Mouse (Mus musculus) T-helper 1 cell (primary cell): ENCODE measurements around the gene Dtymk.
"Not testable (repeated sequence)": the region's sequence is repeated elsewhere in the genome, so short reads cannot be mapped to it uniquely, and the experiment has no call there.

Source experiments
- in situ Hi-C: fragments of 300-600 bp; cut with MboI, MseI; formaldehyde crosslinking; loops from one replicate; pipeline ENCODE4 v1.15.1; 2025; ENCODE audit warnings: high pct_unique_total_duplicates

Gene Dtymk

DNA sequence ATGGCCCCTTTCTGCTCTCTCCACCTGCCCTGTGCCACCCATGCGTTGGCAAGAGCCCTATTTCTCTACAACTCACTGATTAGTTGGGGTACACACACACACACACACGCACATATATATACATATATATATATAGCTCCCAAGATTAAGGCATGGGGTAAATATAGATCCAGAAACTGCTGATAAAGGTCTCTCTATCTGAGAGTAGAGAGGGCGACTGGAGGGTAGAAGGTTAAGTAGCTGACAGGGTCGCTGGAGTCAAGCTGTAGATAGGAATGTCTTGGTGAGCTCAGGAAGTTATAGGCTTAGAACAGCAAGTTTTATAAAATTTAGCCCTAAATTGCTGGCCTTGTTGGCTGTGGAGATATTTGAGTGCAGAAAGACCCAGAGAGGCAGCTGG is 3.1 kb upstream of the Dtymk start:
- in situ Hi-C loops: no loop called here

DNA sequence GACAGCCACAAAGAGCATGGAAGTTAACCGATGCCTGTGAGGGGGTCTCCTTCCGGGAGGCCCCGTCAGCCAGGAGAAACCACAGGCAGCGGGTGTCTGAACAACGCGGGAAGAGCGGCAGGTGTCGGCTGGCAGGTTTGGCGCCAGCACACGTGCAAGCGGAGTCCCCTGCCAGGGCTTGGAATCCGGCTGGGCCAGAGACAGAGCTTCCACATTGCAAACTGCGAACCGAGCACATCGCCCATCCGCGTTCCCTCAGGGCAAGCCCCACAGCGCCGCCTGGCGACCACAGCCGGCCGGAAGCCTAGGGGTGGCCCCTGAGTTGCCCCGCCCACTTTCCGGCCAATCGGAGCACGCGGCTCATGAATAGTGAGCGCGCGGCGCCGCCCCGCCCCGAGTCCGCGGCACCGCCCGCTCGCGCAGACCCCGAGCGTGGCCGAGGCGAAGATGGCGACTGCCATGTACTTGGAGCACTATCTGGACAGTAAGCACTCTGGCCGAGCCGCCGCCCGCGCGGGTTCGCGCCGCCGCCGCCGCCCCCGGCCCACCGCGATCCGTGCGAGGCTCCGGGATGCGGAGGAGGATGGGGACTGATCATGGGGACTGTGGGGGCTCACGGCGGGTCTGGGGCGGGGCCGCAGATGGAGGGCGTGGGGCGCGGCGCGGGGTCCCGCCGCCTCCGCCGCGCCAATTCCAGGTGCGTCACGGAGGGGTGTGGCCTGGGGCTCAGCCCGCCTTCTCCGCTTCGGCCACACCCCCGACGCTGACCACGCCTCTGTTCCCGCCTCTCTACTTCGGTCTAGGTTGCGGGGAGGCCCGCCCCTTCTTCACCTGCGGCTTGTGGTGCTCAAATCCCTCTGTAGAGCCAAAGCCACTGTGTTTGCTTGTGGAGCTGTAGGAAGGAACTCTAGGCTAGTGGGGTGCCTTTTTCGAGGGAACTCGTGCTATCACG is 2.1 kb upstream of the Dtymk start, which contains the start of gene Ing5:
TSS of gene Ing5 (plus strand) at position 410 of the 952 bp plus-strand sequence.
- in situ Hi-C loops: no loop called here

DNA sequence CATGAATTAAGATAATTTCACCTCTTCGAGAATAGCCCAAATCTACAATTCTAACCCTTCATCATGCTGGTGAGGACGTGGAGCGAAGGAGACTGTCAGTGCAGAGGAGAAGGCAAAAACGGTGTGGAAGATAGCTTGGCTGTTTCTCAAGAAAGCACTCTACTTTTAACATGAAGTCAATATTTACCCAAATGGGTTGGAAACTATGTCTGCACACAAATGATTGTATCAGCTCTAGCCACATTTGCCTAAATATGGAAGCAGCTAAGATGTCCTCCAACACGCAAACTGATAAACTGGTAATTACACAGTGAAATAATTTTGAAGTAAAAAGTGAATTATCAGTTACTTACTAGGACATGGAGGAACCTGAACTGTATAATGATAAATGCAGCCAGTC is 1.0 kb upstream of the Dtymk start:
- in situ Hi-C loops: no loop called here

DNA sequence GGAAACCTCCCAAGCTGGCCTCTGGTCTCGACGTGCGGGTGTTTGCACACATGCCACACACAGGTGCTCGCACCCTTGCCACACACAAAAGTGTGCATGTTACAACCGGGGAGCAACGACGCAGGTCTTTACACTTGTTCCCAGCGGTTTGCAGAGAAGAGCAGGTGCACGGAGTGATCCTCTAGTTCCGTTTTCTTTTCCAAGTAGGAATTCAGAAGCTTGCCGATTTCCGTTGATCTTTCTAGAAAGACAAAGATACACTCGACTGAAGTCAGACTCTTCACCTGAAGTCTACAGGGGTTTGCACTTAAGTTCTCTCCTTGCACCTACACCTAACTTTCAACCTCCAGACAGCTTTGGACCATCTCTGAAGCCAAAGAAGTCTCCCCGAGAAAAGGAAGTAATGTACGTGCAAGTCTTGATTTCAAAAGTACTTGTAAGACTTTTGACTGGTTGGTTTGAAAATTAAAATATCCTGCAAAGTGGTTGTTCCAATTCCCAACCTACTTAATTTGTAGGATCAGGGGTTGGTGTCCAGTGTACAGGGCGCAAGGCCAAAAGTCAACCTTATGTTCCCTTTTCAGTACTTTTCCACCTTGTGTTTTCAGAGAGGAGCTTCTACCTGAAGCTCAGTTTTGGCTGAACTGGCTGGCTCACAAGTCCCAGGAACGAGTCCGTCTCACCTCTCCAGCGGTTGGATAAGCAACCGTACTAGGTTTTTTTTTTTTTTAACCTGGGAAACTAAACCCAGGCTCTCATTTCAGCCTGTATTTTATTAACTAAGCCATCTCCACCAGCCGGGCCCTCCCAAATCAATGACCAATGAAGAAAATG is 847 bp downstream of the Dtymk start:
- in situ Hi-C loops: no loop called here

DNA sequence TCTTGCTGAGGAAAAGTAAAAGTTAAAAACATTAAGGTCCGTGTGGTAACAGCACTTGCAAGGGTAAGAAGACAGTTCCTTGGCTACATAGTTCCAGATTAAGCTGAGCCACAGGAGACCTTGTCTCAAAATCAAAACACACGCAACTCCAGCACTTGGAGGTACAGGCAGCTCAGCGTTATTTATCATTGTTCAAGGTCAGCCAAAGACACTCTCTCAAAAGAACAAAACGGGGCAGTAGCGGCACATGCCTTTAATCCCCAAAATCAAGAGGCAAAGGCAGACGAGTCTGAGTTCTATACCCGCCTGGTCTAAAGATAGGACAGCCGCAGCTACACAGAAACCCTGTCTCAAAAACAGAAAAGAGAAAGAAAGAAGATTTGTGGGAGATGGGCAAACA is 5.8 kb downstream of the Dtymk start:
- in situ Hi-C loops: no loop called here

DNA sequence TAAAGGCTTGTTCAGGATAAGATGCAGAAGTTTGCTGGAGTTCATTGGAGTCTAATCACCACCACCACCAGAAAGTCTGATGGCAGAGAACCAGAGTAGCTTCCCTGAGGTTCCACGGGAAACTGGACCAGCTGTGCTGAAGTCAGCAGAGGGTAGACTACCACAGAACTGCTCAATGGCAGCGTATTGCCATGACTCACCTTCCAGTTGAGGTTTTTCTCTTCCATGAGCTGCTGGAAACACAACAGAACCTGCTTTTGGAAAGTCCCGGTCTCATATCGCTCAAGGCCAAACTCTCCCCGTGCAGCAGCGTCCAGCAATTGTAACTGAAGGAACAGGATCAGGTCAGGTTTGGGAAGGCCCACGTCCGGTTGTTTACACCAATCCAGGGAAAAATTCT is 7.2 kb downstream of the Dtymk start:
- in situ Hi-C loops: no loop called here

DNA sequence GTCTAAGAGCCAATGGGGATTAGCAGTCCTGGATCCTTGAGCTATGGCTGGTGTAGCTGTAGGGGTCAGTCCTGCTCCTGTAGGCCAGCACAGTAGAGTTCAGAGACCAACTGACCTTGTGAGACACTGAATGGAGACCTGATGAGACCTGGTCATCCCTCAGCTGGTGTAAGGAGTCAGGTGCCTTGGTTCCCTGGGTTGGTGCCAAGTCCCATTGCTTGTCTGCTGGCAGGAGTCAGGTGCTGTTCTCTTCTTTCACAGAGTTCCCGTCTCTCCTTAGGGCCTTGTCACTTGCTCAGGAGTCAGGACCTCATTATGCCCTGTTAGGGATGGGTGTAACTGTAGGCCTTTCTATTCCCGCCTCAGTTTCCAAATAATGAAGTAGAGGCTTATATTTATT is 14.8 kb downstream of the Dtymk start:
- in situ Hi-C loops: no loop called here

DNA sequence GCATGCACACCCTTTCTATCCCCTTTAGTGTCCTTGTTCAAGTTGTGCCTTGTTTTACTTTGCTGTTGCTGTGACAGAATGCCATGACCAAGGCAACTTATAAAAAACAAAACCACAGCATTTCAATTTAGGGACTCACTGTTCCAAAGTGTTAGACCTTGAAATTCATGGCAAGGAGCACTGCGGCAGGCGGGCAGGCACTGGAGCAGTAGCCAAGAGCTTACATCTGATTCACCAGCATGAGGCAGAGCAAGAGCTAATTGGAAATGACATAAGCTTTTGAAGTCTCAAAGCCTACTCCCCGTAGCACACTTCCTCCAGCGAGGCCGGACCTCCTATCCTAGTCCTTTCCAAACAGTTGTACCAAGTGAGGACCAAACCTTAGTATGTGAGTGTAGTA is 25.0 kb downstream of the Dtymk start:
- in situ Hi-C loops: no loop called here

DNA sequence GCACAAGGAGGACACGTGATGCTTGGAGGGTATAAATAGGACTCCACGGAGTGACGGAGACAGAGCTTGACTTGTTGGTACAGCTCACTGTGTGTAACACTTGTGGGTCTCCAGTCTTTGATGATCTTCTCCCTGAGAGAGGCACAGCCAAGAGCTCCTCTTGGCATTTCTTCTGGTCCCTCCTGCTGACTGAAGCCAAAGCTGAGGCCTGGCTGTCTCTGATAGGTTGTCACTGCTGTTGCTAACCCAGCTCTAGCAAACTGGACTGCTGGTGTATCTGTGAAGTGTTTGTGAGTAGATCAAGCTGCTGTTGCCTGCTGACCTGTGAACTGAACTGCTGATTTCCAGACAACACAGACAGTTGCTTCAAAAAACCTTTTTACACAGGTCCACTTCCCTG is 31.8 kb downstream of the Dtymk start:
- in situ Hi-C loops: no loop called here

DNA sequence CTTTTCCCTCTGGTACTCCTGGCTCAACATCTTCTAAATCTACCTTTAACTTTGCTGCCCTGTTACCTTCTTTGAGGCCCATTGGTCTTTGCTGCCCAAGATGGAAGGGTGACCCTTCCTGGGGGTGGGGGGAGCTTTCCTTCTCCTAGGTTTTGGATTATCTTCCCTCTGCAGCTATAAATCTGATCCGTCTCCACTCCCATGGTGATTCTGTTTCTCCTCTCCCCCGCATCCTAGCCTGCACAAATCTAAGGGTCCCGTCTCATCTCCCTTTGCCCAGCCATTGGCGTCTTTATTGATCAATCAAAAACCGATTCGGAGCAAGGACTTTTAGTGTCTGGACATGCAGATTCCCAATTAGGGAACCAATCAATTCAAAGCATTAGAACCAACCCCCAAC is 34.1 kb downstream of the Dtymk start:
- in situ Hi-C loops: no loop called here

DNA sequence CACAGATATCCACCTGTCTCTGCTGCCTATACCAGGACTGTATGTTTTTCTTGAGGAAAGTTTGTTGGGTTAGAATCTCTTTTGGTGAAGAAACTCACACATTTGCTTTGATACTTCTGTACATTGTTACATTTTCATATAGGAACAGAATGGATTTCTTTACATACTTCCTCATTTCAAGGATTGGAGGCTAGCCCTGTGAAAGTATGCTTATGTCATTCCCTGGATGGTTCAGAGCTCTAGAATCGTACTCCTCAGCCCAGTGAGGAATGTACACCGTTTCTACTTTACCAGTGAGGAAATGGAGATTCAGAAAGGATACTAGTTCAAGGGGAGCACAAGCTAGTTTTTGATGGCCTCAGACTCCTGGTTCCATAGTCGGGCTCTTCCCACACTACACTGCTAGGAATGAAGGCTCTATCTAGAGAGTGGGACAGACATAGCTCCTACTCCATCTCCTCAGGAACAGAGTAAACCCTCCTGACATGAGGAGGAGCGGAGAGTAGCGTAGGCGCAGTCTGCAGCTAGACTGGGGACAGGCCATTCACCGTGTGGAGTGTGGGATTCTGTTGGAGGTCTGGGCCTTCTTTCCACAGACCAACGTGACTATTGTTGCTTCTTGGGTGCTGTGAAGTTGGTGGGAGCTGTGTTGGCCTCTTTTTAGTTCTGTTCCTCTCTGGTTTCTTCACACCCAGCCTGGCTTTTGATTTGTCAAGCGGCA is 36.7 kb downstream of the Dtymk start:
- in situ Hi-C loops: no loop called here

DNA sequence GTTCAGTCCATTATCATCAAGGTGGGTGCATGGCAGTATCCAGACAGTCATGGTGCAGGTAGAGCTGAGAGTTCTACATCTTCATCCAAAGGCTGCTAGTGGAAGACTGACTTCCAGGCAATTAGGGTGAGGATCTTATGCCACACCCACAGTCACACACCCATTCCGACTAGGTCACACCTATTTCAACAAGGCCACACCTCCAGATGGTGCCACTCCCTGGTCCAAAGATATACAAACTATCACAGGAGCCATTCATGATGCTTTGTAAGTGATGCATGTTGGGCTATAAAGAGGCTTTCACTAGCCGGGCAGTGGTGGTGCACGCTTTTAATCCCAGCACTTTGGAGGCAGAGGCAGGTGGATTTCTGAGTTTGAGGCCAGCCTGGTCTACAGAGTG is 38.2 kb downstream of the Dtymk start:
- in situ Hi-C loops: not testable (repeated sequence)

DNA sequence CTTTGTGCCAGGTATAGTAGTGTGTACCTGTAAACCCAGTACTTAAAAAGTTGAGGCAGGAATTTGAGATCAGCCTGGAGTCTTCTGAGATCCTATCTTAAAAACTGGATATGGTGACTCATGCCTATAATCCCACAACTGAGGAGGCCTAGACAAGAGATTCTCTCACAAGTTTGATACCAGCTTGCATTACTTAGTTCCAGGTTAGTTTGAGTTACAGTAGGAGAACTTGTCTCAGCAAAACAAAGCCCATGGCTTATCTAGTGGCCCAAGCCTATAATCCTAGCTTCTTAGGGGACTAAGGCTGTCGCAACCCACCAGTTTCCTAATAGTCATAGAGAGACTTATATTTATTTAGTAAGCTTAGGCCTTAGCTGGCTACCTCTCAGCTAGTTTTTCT is 41.7 kb downstream of the Dtymk start:
- in situ Hi-C loops: no loop called here

DNA sequence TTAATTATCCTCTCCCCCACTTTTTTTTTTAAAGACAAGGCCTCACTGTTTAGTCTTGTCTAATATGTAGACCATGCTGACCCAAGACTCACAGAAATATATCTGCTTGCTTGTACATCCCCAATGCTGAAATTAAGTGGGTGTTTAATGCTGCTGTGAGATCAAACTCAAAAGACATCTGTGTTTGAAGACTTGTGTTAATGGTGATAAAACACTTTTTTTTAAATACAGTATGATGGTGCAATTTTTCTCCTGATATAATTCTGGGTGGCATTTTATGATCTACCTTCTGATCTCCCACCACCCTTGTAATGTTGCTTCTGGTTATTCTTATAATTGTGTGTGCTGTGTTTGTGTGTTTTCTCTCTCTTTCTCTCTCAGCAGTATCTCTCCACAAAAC is 45.6 kb downstream of the Dtymk start:
- in situ Hi-C loops: no loop called here

DNA sequence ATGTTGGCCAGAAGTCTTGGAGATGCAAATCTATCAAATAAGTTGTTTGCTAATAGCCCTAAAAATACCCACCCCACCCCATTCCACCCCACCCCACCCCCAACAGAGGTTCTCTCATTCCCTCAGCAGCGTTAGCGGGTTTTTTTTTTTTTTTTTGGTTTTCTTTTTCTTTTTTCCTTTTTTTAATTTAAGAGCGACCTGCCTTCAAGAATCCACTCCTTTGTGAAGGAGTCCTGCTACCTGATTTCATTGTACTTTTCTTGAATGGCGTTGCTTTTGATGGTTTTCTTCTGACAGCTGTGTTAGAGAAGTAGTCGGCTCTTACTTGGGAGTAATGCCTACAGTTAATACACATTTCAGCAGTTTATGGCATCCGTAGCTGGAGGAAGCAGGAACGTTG is 46.1 kb downstream of the Dtymk start:
- in situ Hi-C loops: no loop called here

DNA sequence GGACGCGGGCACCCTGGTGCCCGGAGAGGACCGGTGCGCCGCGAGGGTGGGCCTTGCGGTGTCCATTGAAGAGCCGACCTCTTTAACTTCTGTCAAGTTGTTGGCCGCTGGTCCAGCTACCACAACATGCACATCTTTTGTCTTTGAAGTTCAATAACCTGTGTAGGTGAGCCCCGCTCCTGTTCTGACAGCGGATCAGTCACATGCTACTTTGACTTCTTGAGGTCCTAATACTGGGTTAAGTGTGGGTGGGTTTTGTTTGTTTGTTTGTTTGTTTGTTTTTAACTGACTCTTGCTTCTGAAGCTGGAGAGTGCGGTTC is 46.5 kb downstream of the Dtymk start:
- in situ Hi-C loops: no loop called here

DNA sequence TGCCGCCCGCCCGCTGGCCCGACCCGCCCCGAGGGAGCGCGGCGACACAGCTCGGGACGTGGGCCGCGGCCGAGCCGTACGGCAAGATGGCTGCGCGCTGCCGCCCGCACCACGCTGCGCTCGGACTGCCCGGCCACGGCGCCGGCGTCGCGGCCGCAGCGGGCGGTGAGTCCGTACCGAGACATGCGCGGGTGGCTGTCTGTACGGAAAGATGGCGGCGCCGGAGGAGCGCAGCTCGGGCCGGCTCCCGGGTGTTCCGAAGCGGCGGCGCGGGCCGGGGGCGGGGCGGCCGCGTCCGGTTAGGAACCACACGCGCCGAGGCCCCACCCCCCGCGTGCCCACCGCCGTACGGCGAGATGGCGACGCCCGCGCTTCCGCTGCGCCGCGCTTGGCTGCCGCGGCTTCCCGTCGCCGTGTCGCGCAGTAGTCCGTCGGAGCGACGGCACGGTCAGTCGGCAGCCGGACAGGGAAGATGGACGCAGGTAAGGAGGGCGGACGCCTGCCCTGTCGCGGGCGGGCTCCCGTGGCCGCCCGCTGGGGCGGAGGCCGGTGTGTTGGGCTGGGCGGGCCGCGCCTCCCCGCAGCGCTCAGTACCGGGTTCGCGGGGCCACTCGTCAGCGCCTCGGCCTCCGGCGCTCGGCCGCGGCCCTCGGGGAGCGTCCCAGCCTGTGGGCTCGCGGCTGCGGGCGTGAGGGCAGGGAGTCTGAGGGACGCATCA is 47.0 kb downstream of the Dtymk start, which contains the start of gene Thap4:
TSS of gene Thap4 (minus strand) at position 292 of the 718 bp plus-strand sequence.
- in situ Hi-C loops: no loop called here

DNA sequence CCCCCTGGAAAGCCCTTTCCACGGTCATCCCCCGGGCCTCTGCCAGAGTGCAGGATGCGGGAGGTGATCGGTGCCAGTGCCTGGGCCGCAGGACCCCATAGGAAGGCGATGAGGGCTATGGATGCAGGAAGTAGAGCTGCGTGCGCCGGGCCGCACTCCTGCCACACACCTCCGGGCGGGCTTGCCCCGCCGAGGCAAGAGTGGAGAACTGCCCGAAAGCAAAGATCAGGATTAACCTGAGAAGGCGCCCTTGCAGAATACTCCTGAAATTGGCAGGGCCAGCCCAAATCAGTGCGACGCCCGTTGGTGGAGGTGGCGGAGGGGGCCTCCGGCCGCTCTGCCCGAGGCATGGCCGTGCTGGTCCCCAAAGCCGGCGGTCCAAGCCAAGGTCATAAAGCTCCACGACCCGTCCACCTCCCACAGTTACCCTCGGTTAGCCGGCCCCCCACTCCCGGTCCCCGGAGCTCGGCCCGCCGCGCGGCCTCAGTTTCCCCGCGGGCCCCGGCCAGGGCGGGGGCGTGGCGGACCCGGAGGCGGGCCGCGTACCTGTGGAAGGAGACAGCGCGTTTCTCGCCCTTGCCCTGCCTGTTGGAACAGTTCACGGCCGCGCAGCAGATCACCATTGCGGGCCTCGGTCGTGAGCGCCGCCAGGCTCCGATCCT is 47.7 kb downstream of the Dtymk start:
- in situ Hi-C loops: no loop called here

DNA sequence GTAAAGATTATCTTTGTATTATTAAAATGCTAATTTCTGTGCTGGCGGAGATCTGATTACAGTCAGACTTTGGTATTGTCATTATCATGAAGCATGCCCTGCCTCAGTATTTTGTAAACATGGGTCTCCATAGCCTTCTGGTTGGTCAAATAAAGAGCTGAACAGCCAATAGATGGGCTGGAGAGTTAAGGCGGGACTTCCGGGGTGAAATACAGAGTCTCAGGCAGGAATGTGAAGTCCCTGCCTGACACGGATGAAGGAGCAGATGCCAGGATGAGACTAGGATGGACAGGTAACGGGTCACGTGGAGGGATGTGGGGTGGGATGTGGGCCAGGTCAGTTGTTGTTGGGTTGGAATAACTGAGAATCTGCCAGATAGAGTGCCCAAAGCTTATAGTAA is 50.4 kb downstream of the Dtymk start, which contains the start of gene Atg4b:
TSS of gene Atg4b (plus strand) at position 211 of the 400 bp plus-strand sequence.
- in situ Hi-C loops: no loop called here

DNA sequence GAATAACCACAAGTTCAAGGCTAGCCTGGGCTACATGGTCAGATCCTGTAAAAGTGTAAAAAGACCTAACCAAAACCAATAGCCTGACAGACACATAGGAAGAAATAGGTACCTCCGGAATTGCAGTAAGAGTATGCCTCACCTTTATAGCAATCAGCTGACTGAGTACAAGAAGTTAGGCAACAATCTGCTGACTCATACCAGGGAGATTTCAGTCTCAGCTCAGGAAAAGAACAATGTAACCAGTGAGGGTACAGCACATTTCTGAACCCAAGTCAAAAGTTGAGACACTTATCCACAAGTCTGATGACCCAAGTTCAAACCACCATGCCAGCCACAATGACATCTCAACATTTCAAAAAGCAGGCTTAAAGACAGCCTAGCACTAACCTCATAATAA is 53.2 kb downstream of the Dtymk start:
- in situ Hi-C loops: no loop called here

DNA sequence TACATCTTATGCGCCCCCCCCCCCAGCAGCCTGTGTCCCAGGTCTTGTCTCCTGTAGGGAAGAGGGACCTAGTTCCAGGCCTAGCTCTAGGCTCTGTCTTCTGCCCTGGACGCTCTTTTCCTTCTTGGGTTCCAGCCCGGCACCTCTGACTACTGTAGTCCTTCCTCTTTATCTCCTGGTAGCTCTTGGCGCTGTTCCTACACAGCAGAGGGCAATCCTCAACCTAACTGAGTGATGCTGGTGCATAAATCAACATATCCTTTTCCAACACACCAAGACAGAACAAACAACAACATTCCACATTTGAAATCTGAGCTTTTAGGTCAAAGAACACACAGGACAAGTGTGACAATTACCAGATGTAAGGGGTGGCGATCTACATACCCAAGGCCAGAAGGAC is 55.6 kb downstream of the Dtymk start:
- in situ Hi-C loops: no loop called here
